Mouse (Mus musculus): ENCODE measurements at regions not wholly inside any gene's neighbourhood (a gene's known extent, or its start where the extent isn't known, plus 50 kb on each side); places are given as distances from the start of the nearest gene placed in this dataset.
"Not testable (repeated sequence)": the region's sequence is repeated elsewhere in the genome, so short reads cannot be mapped to it uniquely, and the experiment has no call there.

DNA sequence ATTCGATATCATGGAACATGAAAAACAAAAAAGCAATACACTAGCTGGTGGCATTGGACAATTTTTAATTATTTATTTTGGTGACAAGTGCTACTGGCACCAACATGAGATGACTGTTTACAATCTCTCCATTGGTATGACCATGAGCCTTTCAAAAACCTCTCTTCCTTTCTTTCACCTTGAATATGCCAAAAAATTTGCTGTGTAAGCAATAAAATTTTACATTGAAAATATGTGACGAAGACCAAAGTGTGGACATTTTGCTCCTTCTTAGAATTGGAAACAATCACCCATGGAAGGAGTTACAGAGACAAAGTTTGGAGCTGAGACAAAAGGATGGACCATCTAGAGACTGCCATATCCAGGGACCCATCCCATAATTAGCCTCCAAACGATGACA, 83.4 kb upstream of the Gm49339 start:
- not testable (repeated sequence) for DNase-seq (ENCODE audit: inconsistent age in 2 of 2, low spot score in 1 of 2)

DNA sequence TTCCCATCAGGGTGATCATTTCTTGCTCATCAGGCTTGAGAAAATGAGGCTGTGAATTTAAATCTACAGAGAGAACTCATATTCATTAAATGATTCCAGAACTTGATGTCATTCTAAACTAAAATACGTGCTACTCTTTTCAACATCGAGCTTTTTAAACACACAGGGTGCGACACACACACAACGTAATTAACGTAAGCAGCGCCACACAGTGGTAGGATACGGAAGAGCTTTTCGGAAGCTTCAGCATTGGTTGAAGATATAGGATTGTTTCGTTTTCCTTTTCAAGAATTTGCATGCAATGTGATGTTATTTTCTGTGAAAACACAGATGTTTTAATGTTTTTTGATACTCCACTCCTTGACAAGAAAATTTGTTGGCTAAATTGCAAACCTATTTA, 75.3 kb upstream of the Gm49339 start:
- DNase-seq (ENCODE audit: inconsistent age in 2 of 2, low spot score in 1 of 2): peak; percentile 8 to 68

DNA sequence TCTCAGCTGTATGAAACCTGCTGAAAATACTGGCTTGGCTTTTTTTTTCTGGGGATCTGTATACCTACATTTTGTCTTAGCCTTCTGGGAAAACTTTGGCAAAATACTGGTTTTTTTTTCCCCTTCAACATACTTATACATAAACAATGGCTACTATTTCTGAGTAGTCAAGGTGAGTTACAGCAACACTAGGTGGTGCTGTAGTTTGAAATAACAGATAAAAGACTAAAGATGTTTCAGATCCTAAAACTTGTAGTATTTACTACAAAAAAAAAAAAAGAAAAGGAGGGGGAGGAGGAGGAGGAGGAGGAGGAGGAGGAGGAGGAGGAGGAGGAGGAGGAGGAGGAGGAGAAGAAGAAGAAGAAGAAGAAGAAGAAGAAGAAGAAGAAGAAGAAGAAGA, 67.6 kb upstream of the Gm49339 start:
- no peak for DNase-seq (ENCODE audit: inconsistent age in 2 of 2, low spot score in 1 of 2)

DNA sequence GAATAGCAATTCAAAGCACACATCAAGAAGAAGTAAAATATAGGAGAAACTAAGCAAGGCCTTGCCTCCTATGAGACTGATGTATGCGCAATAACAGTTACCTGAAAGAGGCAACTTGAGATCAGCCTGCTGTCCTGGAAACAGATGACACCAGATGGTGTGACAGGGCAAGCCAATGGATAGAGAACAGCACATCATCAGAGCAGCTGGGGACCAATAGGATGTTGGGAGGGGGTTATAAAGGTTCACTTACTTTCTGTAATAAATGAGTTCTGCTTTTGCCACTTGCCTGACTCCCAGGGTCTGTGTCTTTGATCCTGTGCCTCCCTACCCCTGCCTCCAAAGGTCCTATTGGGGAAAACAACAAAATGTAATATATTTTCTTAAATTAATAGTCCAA, 65.9 kb upstream of the Gm49339 start:
- no peak for DNase-seq (ENCODE audit: inconsistent age in 2 of 2, low spot score in 1 of 2)

DNA sequence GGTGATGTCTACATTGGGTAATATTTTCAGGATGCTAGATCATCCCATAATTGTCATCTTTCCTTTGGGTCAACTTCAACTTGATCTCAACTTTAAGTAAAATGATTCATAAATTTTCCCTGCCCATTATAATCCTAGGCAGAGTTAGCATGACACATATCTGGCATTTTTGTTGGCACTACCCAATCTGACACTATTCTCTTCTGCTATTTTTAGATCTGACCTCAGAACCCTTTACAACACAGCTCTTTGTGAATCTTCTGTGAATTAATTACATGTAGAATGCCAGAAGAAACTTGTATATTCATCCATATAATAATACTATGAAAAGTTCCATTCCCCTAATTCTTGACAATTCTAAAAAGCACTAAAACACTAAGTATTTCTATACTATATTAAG, 63.7 kb upstream of the Gm49339 start:
- DNase-seq (ENCODE audit: inconsistent age in 2 of 2, low spot score in 1 of 2): no peak

DNA sequence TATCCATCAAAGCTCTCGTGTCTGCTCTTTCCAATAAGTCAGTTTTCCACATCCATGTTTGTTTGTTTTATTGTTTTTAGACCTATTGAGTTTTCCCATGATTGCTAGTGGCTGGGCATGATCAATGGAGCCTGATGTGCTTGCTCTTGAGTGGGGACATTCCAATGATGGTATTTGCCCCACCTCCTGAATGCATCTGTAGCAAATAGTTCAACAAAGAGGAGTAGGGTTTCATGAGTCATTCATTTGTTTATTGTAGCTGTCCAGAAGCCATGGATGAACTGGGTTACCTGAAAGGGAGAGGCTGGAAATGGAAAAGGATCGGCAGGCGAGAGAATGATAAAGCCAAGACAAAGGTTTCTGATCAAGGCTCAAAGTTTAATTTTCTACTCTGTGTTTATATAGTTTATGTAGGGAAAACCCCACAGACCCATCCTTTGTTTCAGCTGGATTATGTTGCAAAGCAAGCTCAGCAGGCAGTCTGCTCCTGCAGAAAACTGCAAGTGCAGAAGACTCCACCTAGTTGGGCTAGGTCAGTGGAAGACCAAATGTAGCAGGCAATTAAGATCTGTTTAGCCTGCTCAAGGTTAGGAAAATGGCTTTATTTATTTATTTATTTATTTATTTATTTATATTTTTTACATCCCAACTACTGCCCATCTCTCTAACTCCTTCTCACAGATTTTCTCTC, 63.0 kb upstream of the Gm49339 start:
- DNase-seq (ENCODE audit: inconsistent age in 2 of 2, low spot score in 1 of 2): no peak

DNA sequence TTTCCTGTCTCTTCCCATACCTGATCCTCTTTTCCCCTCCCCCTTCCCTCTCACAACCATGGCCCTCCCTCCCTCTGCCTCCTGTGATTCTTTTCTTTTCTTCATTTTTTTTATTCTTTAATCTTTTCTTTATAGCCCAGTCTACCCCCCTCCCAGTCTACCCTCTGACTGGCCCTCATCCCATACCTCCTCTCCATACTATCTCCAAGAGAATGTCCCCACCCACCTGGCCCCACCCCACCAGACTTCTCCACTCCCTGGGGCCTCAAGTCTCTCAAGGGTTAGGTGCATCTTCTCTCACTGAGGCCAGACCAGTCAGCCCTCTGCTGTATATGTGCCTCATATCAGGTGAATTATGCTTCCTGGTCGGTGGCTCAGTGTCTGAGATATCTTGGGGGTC, 61.9 kb upstream of the Gm49339 start:
- no peak for DNase-seq (ENCODE audit: inconsistent age in 2 of 2, low spot score in 1 of 2)

DNA sequence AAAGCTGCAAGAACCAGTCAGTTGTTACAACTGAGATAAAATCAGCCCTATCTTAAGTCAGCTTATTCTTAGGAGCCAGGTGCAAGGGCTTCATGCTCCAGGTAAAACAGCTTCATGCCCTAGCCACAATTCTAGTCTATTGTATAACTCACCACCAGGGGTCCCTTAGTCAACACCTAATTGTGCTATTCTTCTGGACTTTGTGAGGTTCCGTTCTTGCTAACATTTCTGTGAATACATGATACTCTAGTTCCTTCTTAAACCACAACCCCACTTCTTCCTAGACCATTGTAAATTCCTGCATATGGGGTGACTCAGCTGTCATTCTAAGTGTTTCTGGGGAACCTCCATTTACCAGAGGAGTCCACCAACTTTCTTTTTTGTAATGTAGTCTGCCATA, 57.9 kb upstream of the Gm49339 start:
- DNase-seq (ENCODE audit: inconsistent age in 2 of 2, low spot score in 1 of 2): no peak

All from adrenal gland, adult (tissue).